In genomic region chr6:18812623-18813022, GRCm38 (mm10) we compare ENCODE assay signal across 12 mouse cellular contexts. TPM values are rescaled to one million over a fixed set of nuclear protein-coding genes. Genes with fewer than 3 reads are reported as not detected.
"Had no signal": no experiment of that assay in that cellular context is flagged by ENCODE, and none has a peak within 500 bp of the region (broad histone marks: within the 10 kb centered on the region; RNA-seq: fewer than 3 reads in every experiment).

No protein-coding gene starts in this region.

- DNase-seq: kidney, postnatal 25 days; lung, adult 2 months; lung, postnatal 36 days; retina, postnatal 1 day; right cerebral cortex, postnatal 4 days; thymus, postnatal 36 days had no signal

- ATAC-seq: lung, postnatal 0 days; midbrain, embryonic 15.5 days had no signal

RNA-seq across cellular contexts. Expression of gene Ankrd7, which starts 53.5 kb away (rescaled TPM):
- total RNA-seq: layer of hippocampus, postnatal 25 days; left cerebral cortex, adult 2 months; left cerebral cortex, postnatal 14 days; monocyte, adult 5-6 weeks had no signal
